Mouse (Mus musculus) testis, adult 2 months (tissue): ENCODE measurements around the gene Ppip5k1.

Experiments
- CTCF ChIP-seq: fragments of 200-500 bp; IDR thresholded peaks from 2 replicates; pipeline ENCODE4 v1.5.1; 2012; ENCODE audit warnings: low read depth, mild to moderate bottlenecking, inconsistent platforms, low read length, moderate library complexity; ENCODE audit not compliant: control insufficient read depth, insufficient read depth, insufficient replicate concordance
- POLR2A ChIP-seq: fragments of 200-500 bp; IDR thresholded peaks from 2 replicates; pipeline ENCODE4 v1.6.1; 2012; ENCODE audit warnings: low read depth, mild to moderate bottlenecking, inconsistent platforms, low read length, moderate library complexity; ENCODE audit not compliant: control insufficient read depth

DNA sequence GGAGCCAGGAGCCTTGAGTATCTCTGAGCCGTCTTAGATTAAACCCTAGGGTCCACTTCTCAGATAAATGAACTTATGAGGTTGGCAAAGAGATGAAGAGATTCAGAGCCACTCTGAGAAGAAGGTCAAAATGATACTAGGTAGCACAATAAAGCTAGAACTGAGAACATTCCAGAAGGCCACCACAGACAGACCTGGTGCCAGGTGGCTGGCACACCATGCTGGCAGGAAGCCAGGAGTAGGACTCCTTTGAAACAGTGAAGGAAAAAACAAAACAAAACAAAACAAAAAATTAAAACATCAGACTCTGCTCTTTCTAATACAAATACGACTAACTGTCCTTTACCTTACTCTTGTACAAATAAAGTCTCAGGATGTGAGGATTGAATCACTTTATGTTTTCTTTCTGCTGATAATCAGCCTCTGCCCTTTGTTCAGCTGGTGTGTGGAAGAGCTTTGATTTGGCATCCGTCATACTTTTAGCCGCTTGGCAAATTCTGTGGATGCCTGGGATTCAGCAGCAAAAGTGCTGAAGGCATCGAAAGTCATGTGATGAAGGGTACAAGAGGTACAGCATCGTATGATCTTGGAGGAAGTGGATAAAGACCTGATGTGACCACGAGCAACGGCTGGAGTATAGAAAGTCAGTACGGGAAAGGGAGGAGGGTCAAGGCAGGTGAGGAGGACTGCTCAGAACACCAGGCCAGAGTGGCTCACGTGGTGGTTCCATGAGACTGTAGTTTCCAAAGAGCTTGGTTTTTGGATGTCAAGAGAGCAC is 31.3 kb downstream of the Ppip5k1 start:
- TF ChIP-seq POLR2A: no peak
- TF ChIP-seq CTCF: no peak
